30 mouse cellular contexts compared by ENCODE assay signal in the genomic region with DNA sequence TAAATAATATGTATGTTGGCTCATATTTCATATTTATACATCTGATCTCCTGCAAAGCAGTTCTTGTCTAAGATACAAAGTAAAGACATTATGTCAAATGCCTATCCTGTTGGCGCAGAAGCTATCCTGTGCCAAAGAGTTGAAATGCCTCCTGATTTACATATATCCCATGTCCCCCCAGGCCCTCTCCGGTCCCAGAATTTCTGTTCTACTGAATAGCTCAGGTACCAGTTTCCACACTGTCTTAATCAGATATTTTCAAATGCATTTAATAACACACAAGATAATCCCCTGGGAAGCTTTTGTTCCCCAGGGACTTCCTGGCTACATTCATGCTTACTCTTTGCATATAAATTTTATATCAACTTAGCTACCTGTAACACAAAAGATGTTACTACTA.
"Had no signal": no experiment of that assay in that cellular context is flagged by ENCODE, and none has a peak within 500 bp of the region (broad histone marks: within the 10 kb centered on the region; RNA-seq: fewer than 3 reads in every experiment).

No protein-coding gene starts in this region.

- H3K9ac ChIP-seq: limb, embryonic 12.5 days; limb, embryonic 13.5 days; limb, embryonic 15.5 days; liver, embryonic 12.5 days; liver, embryonic 13.5 days; liver, embryonic 14.5 days; liver, embryonic 15.5 days; liver, postnatal 0 days; lung, embryonic 14.5 days; lung, embryonic 15.5 days; midbrain, embryonic 12.5 days; midbrain, embryonic 13.5 days; midbrain, embryonic 15.5 days; neural tube, embryonic 12.5 days had no signal

- DNase-seq: left cerebral cortex, postnatal 4 days; liver; liver, embryonic 13.5 days; liver, postnatal 0 days; lung, adult 18-20 months; lung, adult 2 months; lung, embryonic 14.5 days; lung, postnatal 10 days; lung, postnatal 14 days; lung, postnatal 36 days; lung, postnatal 4 days had no signal

- H3K4me3 ChIP-seq: limb, embryonic 10.5 days; limb, embryonic 12.5 days; limb, embryonic 13.5 days; limb, embryonic 15.5 days; liver, embryonic 12.5 days; liver, embryonic 13.5 days; liver, embryonic 15.5 days; lung, embryonic 15.5 days; megakaryocyte, embryonic 14.5 days; midbrain, embryonic 10.5 days; midbrain, embryonic 12.5 days; midbrain, embryonic 13.5 days; midbrain, embryonic 15.5 days; myocyte; neural tube, embryonic 12.5 days had no signal

- ATAC-seq: liver, embryonic 12.5 days; liver, postnatal 0 days; lung, postnatal 0 days; midbrain, embryonic 13.5 days; midbrain, embryonic 15.5 days; midbrain, embryonic 16.5 days had no signal

- H3K27ac ChIP-seq: limb, embryonic 10.5 days; limb, embryonic 12.5 days; limb, embryonic 13.5 days; limb, embryonic 15.5 days; liver, embryonic 12.5 days; liver, embryonic 13.5 days; liver, embryonic 14.5 days; liver, embryonic 15.5 days; lung, embryonic 15.5 days; macrophage; midbrain, embryonic 10.5 days; midbrain, embryonic 12.5 days; midbrain, embryonic 13.5 days; midbrain, embryonic 15.5 days; neural tube, embryonic 12.5 days had no signal

- H3K9me3 ChIP-seq: limb, embryonic 10.5 days; limb, embryonic 12.5 days; limb, embryonic 13.5 days; limb, embryonic 15.5 days; liver, embryonic 12.5 days; liver, embryonic 13.5 days; liver, embryonic 15.5 days; lung, embryonic 15.5 days; megakaryocyte, embryonic 14.5 days; midbrain, embryonic 10.5 days; midbrain, embryonic 12.5 days; midbrain, embryonic 13.5 days; midbrain, embryonic 15.5 days; neural tube, embryonic 12.5 days had no signal

- H3K36me3 ChIP-seq: limb, embryonic 10.5 days; limb, embryonic 12.5 days; limb, embryonic 13.5 days; limb, embryonic 15.5 days; liver, embryonic 12.5 days; liver, embryonic 13.5 days; liver, embryonic 15.5 days; lung, embryonic 15.5 days; midbrain, embryonic 10.5 days; midbrain, embryonic 12.5 days; midbrain, embryonic 13.5 days; midbrain, embryonic 15.5 days; neural tube, embryonic 12.5 days had no signal

- H3K4me1 ChIP-seq: limb, embryonic 10.5 days; limb, embryonic 12.5 days; limb, embryonic 13.5 days; limb, embryonic 15.5 days; liver, embryonic 12.5 days; liver, embryonic 13.5 days; liver, embryonic 15.5 days; lung, embryonic 15.5 days; megakaryocyte, embryonic 14.5 days; midbrain, embryonic 10.5 days; midbrain, embryonic 12.5 days; midbrain, embryonic 13.5 days; midbrain, embryonic 15.5 days; neural tube, embryonic 12.5 days had no signal

- H3K27me3 ChIP-seq: limb, embryonic 12.5 days; limb, embryonic 13.5 days; limb, embryonic 15.5 days; liver, embryonic 12.5 days; liver, embryonic 13.5 days; liver, embryonic 15.5 days; lung, embryonic 15.5 days; megakaryocyte, embryonic 14.5 days; midbrain, embryonic 12.5 days; midbrain, embryonic 13.5 days; midbrain, embryonic 15.5 days; neural tube, embryonic 12.5 days had no signal

- H3K4me2 ChIP-seq: limb, embryonic 12.5 days; limb, embryonic 13.5 days; limb, embryonic 15.5 days; liver, embryonic 11.5 days; liver, embryonic 12.5 days; liver, embryonic 13.5 days; liver, embryonic 15.5 days; lung, embryonic 14.5 days; lung, embryonic 15.5 days; midbrain, embryonic 12.5 days; midbrain, embryonic 13.5 days; midbrain, embryonic 15.5 days; neural tube, embryonic 12.5 days had no signal
